Mouse (Mus musculus) adrenal gland, adult 8-10 months (tissue): ENCODE measurements around the gene Card11. TPM values are rescaled to one million over a fixed set of nuclear protein-coding genes. Genes with fewer than 3 reads are reported as not detected.

ENCODE experiments used
- DNase-seq: peaks from one replicate; pipeline ENCODE4 v3.0.0; 2022
- microRNA-seq, 2 experiments: library from miRNA; unstranded; fragments of <30 nt; microRNA quantifications; one replicate each; pipeline ENCODE4 v1.2.0; 2022
- total RNA-seq, 4 experiments: library from RNA; stranded (reverse); gene quantifications; 2 replicates each; pipeline ENCODE4 v1.2.4; 2022

The Card11 gene
- total RNA-seq, 4 experiments from 2014 or later: 0.49 to 1.3 (median 0.85) TPM

DNA sequence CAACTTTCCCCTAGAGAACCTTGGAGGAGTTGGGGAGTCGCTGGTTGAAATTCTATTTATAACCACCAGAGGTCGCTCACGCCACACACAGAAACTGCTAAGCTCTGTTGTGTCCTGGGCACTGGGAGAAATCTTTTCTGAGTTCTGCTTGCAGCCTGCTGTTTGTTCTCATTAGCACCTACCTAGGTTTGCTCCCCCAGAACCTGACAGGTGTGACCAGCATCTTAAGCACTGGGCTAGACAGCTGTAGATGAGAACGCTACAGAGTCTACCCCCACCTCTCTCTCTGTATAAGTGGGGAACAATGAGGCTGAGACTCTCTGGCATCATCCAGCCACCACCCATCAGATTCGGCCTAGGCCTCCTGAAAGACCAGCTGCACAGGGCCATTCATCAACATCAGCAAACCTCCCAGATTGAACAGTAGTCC, 153.1 kb downstream of the Card11 start:
- DNase-seq: no peak

DNA sequence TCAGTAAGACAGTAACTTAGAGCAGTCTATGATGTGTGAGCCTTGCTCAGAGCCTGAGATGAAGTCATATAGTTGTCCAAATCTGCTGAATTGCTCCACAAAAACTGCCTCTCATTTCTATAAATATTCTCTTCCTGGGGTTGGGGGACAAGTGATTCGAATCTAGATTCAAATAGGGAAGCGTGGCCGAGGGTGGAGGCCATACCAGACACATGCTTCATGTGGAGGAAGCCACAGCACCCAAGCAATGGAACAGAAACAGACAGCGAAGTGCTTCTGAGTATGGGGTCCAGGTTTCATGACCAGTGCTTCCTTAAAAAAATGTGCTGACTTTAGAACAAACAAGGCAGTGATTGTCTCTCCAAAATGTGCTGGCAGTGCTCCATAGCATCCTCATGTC, 158.4 kb downstream of the Card11 start:
- no peak for DNase-seq

DNA sequence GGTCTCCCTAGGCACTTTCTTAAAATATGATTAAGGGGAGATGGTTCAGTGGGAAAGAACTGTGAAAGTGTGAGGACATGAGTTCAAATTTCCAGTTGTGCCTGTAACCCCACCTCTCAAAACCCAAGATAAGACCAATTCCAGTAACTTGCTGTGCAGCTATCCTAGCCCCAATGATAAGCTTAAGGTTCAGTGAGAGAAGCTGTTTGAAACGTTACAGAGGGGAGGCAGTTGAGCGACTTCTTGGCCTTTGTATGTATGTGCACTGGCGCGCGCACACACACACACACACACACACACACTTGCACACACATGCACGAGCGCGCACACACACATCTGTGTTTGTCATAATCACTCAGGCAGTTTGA, 169.3 kb downstream of the Card11 start:
- no peak for DNase-seq

DNA sequence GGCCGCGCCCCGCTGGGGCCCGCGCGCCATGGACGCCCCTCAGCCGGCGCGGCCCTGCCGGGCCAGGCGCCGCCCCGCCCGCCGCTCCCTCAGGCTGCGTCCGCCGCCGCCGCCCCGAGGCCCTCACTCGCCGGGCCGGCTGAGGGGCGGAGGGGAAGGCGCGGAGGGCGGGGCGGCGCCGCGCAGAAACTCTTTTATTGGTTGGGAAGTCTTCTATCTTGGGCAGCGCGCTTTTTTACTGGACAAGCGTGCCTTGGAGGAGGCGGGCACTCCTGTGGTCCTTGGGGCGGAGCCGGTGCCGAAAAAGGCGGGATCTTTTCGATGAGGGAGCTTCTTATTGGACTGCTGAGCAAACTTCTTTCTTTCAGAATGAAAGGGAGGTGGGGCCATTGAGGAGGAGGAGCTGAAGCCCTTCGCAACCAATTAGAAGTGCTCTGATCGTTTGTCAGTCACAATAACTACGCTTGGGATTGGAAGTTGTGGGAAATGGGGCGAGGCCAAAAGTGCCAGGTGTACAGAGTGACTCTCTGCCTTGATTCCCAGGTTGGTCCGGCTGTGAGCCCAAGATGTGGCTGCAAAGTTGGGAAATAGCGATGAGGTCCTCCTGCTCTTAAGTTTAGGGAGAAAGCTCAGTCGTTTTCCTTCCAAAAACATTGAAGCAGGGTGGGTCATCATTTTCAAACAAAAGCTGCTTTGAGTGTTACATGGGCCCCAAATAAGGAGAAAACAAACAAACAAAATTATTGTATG, 169.9 kb downstream of the Card11 start, which contains the start of gene Gna12:
Gna12 (minus strand) TSS at position 118 of the 750 bp plus-strand sequence.
- DNase-seq: peak; percentile 99

DNA sequence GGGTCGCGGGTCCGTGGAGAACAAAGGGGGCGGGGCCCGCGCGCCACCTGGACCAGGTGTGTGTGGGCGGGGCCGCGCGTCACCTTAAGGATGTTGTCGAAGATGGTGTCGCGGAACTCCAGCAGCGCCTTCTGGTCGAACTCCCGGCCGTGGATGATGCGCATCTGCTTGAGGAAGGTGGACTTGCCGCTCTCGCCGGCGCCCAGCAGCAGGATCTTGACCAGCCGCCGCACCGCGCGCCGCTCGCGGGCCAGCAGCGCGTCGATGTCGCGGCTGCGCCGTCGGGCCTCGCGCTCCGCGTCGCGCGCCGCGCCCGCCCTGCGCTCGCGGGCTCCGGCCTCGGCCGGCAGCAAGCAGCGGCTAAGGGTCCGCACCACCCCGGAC, 170.5 kb downstream of the Card11 start:
- DNase-seq: peak; percentile 63

DNA sequence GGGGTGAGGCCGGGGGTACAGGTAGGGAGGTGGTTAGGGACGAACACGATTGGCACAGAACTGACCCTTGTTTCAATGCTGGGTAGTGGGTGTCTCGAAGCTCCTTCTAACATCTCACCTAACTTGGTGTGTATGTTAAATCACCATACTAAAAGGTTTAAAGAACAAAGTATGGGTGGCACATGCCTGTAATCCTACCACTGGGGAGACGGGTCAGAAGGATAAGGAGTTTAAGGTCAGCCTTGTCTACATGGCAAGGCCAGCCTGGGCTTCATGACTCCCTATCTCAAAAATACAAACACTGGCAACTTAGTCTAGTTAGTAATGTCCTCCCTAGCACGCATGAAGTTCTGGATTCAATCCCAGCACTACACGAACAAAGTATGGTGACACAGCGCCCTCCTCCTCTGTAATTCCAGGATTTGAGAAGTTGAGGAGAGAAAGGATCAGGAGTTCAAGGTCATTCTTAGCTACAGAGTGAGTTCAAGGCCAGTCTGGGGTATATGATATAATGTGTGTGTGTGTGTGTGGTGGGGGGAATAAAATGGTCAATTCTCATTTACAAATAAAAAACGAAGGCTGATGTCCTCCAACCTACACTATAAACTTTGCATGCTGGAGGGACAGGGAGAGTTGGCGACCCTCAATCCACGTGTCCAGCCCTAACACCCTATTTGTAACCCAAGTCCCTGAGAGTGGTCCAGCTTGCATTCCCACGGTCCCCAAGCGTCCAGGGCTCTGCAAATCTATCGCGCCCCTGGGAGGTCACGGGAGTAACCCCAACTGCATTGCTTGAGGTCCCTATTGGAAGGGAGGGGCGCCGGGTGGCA, 171.1 kb downstream of the Card11 start:
- DNase-seq: peak; percentile 66

DNA sequence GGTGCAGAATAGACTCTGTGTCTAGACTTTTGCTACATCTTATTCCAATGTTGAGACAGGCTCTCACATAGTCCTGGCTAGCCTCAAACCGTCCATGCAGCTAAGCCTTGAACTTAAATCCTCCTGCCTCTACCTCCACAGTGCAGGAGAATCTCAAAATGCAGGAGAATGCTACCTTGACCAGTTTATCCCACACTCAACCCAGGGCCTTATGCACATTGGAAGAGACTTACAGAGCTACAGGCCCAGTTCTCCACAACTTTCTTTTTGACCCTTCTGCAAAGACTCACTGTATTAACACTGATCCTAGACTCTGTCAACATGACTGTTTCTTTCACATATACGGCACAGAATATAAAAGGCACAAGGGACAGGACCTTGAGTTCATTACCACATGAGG, 172.0 kb downstream of the Card11 start:
- no peak for DNase-seq

DNA sequence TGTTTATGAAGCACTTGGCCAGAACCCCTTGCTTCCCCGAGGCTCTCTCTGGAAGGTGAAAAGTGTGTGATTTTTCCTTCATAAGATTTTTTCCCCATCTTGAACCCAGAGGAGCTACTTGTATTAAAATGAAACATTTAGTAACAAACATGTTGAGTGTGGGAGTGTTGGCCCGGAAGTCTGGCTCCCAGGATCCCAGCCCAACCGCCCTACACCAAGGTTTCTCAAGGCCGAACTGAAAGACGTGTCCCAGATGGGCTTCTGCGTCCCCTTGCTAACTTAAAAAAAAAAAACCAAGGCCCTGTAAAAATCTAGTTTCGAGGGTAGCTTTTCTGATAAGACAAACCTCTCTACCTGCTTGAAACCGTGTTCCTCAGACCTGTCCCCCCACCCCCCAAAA, 172.5 kb downstream of the Card11 start:
- no peak for DNase-seq

DNA sequence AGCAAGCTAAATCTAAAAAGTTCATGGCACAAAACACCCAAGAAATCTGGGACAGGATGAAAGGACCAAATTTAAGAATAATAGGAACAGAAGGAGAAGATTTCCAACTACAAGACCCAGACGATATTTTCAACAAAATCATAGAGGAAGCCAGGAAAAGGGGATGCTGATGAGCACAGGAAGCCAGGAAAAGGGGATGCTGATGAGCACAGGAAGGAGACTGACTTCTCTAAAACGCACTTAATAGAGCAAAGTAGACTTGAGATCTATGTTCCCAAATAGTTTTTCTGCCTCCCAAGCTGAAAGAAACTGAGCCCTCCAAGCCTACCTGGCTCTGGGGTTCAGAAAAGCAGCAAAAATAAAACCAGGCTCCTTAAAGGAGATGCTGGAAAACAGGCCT, 173.0 kb downstream of the Card11 start:
- no peak for DNase-seq

DNA sequence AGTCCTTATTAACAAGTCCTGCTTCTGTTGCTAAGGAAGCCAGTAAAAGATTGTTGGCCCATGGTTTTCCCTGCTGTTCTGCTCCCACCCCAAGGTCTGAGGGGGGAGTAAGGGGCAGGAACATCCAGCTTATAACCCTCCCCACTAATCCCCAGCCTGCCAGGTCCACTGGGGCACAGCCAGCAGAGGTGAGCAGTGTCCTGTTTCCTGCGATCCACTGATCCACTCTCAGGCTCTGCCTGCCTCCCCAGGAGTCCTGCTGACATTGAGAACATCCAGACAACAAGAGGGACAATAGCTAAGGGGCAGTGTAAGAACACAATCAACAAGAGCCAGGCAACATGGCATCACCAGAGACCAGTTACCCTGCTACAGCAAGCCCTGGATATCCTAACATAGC, 173.6 kb downstream of the Card11 start:
- DNase-seq: no peak

DNA sequence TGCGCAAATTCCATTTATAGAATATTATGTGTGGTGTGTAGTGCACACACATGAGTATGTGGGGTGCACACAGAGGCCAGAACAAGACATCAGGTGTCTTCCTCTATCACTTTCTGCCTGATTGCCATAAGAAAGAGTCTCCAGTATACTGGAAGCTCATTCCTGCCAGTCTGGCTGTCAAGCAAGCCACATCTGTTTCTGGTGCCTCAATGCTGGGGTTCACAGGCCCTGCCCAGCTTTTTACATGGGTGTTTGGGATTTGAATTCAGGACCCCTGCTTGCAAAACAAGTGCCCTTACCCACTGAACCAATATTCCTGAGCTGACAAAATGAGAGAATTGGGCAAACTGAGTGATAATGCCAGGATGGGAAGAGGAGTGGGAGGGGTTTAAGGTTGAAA, 174.3 kb downstream of the Card11 start:
- DNase-seq: no peak

DNA sequence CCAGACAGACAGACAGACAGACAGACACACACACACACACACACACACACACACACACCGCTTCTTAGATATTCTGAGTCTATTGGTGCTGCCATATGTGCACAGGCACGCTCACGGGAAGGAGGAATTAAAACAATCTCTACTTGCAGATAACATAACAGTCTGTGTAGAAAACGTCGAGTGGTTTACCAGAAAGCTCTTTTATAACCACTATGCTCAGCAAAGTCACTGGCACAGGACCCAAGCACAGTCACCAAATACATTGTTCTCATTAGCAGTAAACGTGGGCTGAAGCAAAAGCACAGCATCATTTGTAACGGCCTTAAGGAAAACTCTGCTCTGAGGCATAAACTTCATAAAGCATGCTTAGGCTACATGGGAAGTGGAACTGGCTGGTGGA, 176.3 kb downstream of the Card11 start:
- DNase-seq: no peak

DNA sequence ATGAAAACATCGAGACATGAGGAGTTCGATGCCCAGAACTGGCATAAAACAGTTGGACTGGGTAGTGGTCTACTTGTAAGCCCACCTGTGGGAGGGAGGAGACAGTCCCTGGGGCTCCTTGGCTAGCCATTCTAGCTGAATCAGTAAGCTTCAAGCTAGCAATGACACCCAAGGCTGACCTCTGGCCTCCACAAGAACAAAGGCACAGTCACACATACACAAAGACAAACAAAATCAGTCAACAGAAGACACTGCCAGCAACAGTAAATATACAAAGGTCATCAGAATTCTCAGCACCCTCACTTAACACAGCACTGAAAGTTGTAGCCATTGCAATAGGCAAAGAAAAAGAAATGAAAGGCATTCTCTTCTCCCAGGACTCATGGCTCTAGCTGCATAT, 177.0 kb downstream of the Card11 start:
- no peak for DNase-seq

Small RNA genes lying within 50 kb of the gene (microRNA-seq; reads per million reads assigned to microRNA genes)
- 0 reads per million in 2 experiments for gene Gm44385

Other genes starting within 250 kb of the Card11 start
- 100 to 1,000 TPM; 135 to 173 (median 141) TPM for gene Gna12, start 170.2 kb downstream of the Card11 start, total RNA-seq
- 10 to 100 TPM in 2 of 4 experiments, 1 to 10 TPM in 2; 5.8 to 20.8 (median 13.6) TPM for gene Sdk1, start 240.9 kb upstream of the Card11 start, total RNA-seq